Mouse (Mus musculus): ENCODE measurements around the gene Zfp418. TPM values are rescaled to one million over a fixed set of nuclear protein-coding genes. Genes with fewer than 3 reads are reported as not detected.
"Not testable (repeated sequence)": the region's sequence is repeated elsewhere in the genome, so short reads cannot be mapped to it uniquely, and the experiment has no call there.

The Zfp418 gene
- polyA plus RNA-seq (2015; fragmentation: Nextera tagmentation; extraction: Ambion mirVana), result 1.9 and 2.0 TPM in 2 replicates

DNA sequence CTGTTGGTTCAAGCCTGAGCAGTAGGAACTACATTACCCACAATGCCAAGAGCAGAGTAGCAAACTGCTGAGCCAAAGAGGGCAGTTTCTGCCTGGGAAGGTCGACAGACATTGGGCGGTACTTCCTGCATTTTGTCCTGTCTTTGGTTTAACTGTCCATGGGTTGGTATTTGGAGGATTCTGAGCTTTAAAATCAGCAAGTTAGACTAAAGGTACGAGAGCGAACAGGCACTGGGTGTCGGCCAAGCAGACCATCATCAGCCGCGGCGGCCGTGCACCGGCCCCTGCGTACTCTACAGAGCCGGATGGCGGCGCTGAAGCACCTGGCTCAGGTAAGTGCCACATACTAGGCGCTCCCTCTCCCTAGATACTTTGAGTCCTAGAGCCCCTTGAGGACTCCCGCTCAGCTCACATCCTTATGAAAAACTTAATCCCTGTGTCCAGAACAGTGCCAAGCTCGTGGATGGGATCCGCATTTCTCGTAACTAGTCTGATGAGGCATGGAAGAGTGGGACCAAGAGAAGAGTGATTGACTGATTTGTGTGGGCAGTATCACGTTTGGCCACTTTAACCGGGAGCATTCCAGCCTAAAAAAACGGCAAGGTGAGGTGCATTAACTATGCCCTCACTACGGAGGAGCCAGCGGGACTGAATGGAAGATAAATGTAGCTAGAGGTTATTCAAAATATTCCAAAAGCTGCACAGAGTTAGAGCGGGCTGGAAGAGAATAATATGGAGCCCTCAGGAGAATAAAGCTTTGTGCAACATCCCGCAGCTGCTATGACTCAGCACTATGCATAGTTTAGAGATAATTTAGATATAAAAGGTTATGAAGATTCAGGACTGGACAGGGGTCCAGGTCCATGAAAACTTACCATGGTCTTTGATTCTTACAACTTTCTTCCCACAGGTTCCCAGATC, at the start of gene Zfp418:
Gene Zfp418 (plus strand): TSS at position 104 of the 921 bp plus-strand sequence.
- peak within 1 kb of the TSS; percentile 82 for H3K9ac ChIP-seq (ENCODE audit: low read depth, low read length)
- no peaks in the 10 kb centered on the region for H3K9me3 ChIP-seq (ENCODE audit: control insufficient read depth, low read length)
- peaks cover 7% of the 10 kb centered on the region for H3K4me1 ChIP-seq (ENCODE audit: control insufficient read depth, insufficient read depth, low read length)
- peak; percentile 100 for ATAC-seq
- H3K4me2 ChIP-seq (ENCODE audit: low read depth, low read length), result peak within 1 kb of the TSS; percentile 68
- H3K27me3 ChIP-seq (replicated peaks; ENCODE audit: control insufficient read depth, insufficient read depth, low read length), result no peaks in the 10 kb centered on the region
- 1% methylated on average over 26 of the region's 26 CpGs for WGBS
- H3K4me3 ChIP-seq (ENCODE audit: low read length), result peak within 1 kb of the TSS; percentile 81
- H3K27ac ChIP-seq (ENCODE audit: low read length), result peak within 1 kb of the TSS; percentile 82
- H3K36me3 ChIP-seq (ENCODE audit: control insufficient read depth, insufficient read depth, low read length), result no peaks in the 10 kb centered on the region

DNA sequence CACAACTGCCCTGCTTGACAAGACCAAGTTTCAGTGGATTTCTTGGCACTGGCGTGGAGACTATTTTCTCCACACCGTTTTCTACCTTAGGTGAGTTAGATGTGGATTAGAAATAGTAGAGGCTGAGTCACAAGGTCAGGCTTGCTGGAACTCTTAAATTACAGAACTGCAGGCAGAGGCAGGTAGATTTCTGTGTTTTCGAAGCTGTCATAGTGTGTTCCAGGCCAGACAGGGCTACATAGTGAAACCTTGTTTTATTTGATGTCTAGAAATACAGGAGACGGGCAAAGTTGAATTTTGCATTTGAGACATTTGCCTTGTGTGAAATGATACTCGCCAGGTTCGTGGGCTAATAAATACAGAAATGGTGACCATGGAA, 49.5 kb upstream of the Zfp418 start:
- Histone ChIP-seq H3K36me3 (ENCODE audit: control insufficient read depth, insufficient read depth, low read length) (peaks cover 4% of the 10 kb centered on the region; the same call in 1 of the 2 replicates), H3K4me2 (ENCODE audit: low read depth, low read length) (peak overlapping the region; percentile 55), H3K27me3 (replicated peaks; ENCODE audit: control insufficient read depth, insufficient read depth, low read length) (no peaks in the 10 kb centered on the region), H3K9ac (ENCODE audit: low read depth, low read length) (peak overlapping the region; percentile 70), H3K27ac (ENCODE audit: low read length) (no peak overlapping the region), H3K4me1 (ENCODE audit: control insufficient read depth, insufficient read depth, low read length) (peaks cover 4% of the 10 kb centered on the region), H3K9me3 (ENCODE audit: control insufficient read depth, low read length) (no peaks in the 10 kb centered on the region), H3K4me3 (ENCODE audit: low read length) (peak overlapping the region; percentile 69)
- no peak; the same call in 1 of the 2 replicates for ATAC-seq
- WGBS, result 53% methylated on average over 6 of the region's 6 CpGs

- not testable (repeated sequence) for H3K36me3 ChIP-seq (ENCODE audit: control insufficient read depth, insufficient read depth, low read length); H3K4me3 ChIP-seq (ENCODE audit: low read length); H3K27ac ChIP-seq (ENCODE audit: low read length); H3K9ac ChIP-seq (ENCODE audit: low read depth, low read length); H3K4me2 ChIP-seq (ENCODE audit: low read depth, low read length); H3K9me3 ChIP-seq (ENCODE audit: control insufficient read depth, low read length); H3K27me3 ChIP-seq (replicated peaks; ENCODE audit: control insufficient read depth, insufficient read depth, low read length); H3K4me1 ChIP-seq (ENCODE audit: control insufficient read depth, insufficient read depth, low read length); ATAC-seq
- WGBS, result 94% methylated on average over 14 of the region's 15 CpGs
Observed at GRCm38 (mm10) chr7:7130491-7131124, 40.5 kb upstream of the Zfp418 start.

DNA sequence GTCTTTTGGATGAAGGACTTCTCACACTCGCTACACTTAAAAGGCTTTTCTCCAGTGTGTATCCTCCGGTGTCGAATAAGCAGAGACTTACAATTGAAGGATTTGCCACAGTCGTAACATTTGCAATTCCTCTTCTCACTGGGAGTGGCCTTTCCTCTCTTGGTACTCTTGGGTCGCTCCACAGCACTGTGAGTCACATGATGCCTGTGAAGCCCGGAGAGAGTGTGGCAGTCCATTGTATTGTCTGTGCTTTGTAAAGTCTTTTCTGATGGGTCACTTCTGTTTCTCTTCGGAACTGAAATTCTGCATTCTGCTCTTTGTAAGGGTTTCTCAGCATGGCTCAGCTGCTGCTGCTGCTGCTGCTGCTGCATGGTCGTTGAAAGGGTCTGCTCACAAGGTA, 38.4 kb upstream of the Zfp418 start:
- ATAC-seq, result no peak
- Histone ChIP-seq H3K4me2 (ENCODE audit: low read depth, low read length) (no peak overlapping the region), H3K9me3 (ENCODE audit: control insufficient read depth, low read length) (no peaks in the 10 kb centered on the region), H3K27ac (ENCODE audit: low read length) (no peak overlapping the region), H3K4me1 (ENCODE audit: control insufficient read depth, insufficient read depth, low read length) (no peaks in the 10 kb centered on the region), H3K27me3 (replicated peaks; ENCODE audit: control insufficient read depth, insufficient read depth, low read length) (no peaks in the 10 kb centered on the region), H3K4me3 (ENCODE audit: low read length) (no peak overlapping the region), H3K9ac (ENCODE audit: low read depth, low read length) (no peak overlapping the region), H3K36me3 (ENCODE audit: control insufficient read depth, insufficient read depth, low read length) (no peaks in the 10 kb centered on the region)
- WGBS, result 72% methylated on average over 8 of the region's 8 CpGs

GRCm38 (mm10) chr7:7136379-7136866, 34.7 kb upstream of the Zfp418 start, which contains the start of gene Zfp773:
Gene Zfp773 (minus strand): TSS chr7:7136755.
- no peaks in the 10 kb centered on the region for H3K4me1 ChIP-seq (ENCODE audit: control insufficient read depth, insufficient read depth, low read length)
- H3K9ac ChIP-seq (ENCODE audit: low read depth, low read length), result peak within 1 kb of the TSS; percentile 60
- H3K27ac ChIP-seq (ENCODE audit: low read length), result no peak within 1 kb of the TSS
- peak within 1 kb of the TSS; percentile 50 for H3K4me3 ChIP-seq (ENCODE audit: low read length)
- H3K4me2 ChIP-seq (ENCODE audit: low read depth, low read length), result peak within 1 kb of the TSS; percentile 50
- peak; percentile 100 for ATAC-seq
- H3K27me3 ChIP-seq (replicated peaks; ENCODE audit: control insufficient read depth, insufficient read depth, low read length), result no peaks in the 10 kb centered on the region
- no peaks in the 10 kb centered on the region for H3K36me3 ChIP-seq (ENCODE audit: control insufficient read depth, insufficient read depth, low read length)
- H3K9me3 ChIP-seq (ENCODE audit: control insufficient read depth, low read length), result no peaks in the 10 kb centered on the region
- WGBS, result 4% methylated on average over 16 of the region's 16 CpGs

DNA sequence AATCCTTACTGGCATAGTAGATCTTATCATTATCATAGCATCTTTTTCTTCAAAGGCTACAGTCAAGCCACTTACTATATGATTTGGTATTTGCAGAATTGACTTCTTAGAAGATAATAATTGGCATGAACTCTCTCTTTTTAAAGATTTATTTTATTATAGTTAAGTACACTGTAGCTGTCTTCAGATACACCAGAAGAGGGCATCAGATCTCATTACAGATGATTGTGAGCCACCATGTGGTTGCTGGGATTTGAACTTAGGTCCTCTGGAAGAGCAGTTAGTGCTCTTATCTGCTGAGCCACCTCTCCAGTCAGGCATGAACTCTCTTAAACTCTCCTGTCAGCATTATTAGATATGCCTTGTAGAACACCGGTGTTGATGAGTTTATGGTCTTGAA, 26.9 kb upstream of the Zfp418 start:
- WGBS, result 86% methylated on average over 1 of the region's 1 CpGs
- ATAC-seq, result no peak

DNA sequence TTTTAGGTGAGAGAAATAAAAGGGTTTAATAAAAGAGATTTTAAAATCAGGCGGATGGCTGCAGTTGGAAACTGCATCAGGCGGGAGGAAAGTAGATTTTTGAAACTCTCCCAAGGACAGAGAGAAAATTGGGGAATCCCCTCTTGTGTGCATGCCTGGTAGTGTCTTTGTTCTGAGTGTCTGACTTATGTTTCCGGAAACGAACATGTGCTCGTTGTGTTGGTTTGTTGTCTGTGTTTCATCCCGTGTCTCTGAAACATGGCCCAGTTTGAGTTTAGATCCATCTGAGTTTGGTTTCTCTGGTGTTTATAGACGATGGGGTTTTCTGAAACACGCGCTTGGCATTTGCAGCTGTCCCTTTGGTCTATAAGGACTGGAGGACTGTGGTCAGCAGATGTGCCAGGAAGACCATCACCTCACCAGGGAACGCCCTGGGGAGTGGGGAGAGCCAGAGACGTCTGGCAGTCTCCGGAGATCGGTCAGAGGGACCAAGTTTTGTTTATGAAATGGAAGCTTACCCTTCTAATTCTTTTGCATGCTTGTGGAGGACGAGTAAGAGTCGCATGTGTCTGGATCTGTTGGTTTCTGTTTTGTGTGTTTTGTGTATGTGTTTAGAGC, 25.0 kb upstream of the Zfp418 start:
- no peak for ATAC-seq
- H3K9me3 ChIP-seq (ENCODE audit: control insufficient read depth, low read length), result no peaks in the 10 kb centered on the region; the same call in 1 of the 2 replicates
- no peak overlapping the region for H3K4me3 ChIP-seq (ENCODE audit: low read length)
- no peaks in the 10 kb centered on the region for H3K27me3 ChIP-seq (replicated peaks; ENCODE audit: control insufficient read depth, insufficient read depth, low read length)
- H3K4me1 ChIP-seq (ENCODE audit: control insufficient read depth, insufficient read depth, low read length), result no peaks in the 10 kb centered on the region
- no peaks in the 10 kb centered on the region for H3K36me3 ChIP-seq (ENCODE audit: control insufficient read depth, insufficient read depth, low read length)
- no peak overlapping the region for H3K4me2 ChIP-seq (ENCODE audit: low read depth, low read length)
- no peak overlapping the region for H3K9ac ChIP-seq (ENCODE audit: low read depth, low read length)
- 91% methylated on average over 15 of the region's 15 CpGs for WGBS
- H3K27ac ChIP-seq (ENCODE audit: low read length), result no peak overlapping the region

More for the DNA sequence above, 26.9 kb upstream of the Zfp418 start:
- H3K36me3 ChIP-seq (ENCODE audit: control insufficient read depth, insufficient read depth, low read length), result no peaks in the 10 kb centered on the region
- H3K4me3 ChIP-seq (ENCODE audit: low read length), result no peak overlapping the region
- no peak overlapping the region for H3K27ac ChIP-seq (ENCODE audit: low read length)
- no peaks in the 10 kb centered on the region for H3K4me1 ChIP-seq (ENCODE audit: control insufficient read depth, insufficient read depth, low read length)
- no peak overlapping the region for H3K4me2 ChIP-seq (ENCODE audit: low read depth, low read length)
- no peak overlapping the region for H3K9ac ChIP-seq (ENCODE audit: low read depth, low read length)
- no peaks in the 10 kb centered on the region; the same call in 1 of the 2 replicates for H3K9me3 ChIP-seq (ENCODE audit: control insufficient read depth, low read length)
- no peaks in the 10 kb centered on the region for H3K27me3 ChIP-seq (replicated peaks; ENCODE audit: control insufficient read depth, insufficient read depth, low read length)

GRCm38 (mm10) chr7:7185897-7186296, 14.8 kb downstream of the Zfp418 start:
- no peak overlapping the region for H3K27ac ChIP-seq (ENCODE audit: low read length)
- WGBS, result 94% methylated on average over 1 of the region's 1 CpGs
- H3K4me1 ChIP-seq (ENCODE audit: control insufficient read depth, insufficient read depth, low read length), result no peaks in the 10 kb centered on the region; the same call in 1 of the 2 replicates
- no peak overlapping the region for H3K4me3 ChIP-seq (ENCODE audit: low read length)
- no peak overlapping the region for H3K4me2 ChIP-seq (ENCODE audit: low read depth, low read length)
- ATAC-seq, result no peak
- no peak overlapping the region for H3K9ac ChIP-seq (ENCODE audit: low read depth, low read length)
- H3K36me3 ChIP-seq (ENCODE audit: control insufficient read depth, insufficient read depth, low read length), result no peaks in the 10 kb centered on the region
- no peaks in the 10 kb centered on the region for H3K27me3 ChIP-seq (replicated peaks; ENCODE audit: control insufficient read depth, insufficient read depth, low read length)
- H3K9me3 ChIP-seq (ENCODE audit: control insufficient read depth, low read length), result no peaks in the 10 kb centered on the region

Data from intestine, embryonic 16.5 days (tissue).